Mouse (Mus musculus): ENCODE measurements at regions not wholly inside any gene's neighbourhood (a gene's known extent, or its start where the extent isn't known, plus 50 kb on each side); places are given as distances from the start of the nearest gene placed in this dataset.
"Not testable (repeated sequence)": the region's sequence is repeated elsewhere in the genome, so short reads cannot be mapped to it uniquely, and the experiment has no call there.

DNA sequence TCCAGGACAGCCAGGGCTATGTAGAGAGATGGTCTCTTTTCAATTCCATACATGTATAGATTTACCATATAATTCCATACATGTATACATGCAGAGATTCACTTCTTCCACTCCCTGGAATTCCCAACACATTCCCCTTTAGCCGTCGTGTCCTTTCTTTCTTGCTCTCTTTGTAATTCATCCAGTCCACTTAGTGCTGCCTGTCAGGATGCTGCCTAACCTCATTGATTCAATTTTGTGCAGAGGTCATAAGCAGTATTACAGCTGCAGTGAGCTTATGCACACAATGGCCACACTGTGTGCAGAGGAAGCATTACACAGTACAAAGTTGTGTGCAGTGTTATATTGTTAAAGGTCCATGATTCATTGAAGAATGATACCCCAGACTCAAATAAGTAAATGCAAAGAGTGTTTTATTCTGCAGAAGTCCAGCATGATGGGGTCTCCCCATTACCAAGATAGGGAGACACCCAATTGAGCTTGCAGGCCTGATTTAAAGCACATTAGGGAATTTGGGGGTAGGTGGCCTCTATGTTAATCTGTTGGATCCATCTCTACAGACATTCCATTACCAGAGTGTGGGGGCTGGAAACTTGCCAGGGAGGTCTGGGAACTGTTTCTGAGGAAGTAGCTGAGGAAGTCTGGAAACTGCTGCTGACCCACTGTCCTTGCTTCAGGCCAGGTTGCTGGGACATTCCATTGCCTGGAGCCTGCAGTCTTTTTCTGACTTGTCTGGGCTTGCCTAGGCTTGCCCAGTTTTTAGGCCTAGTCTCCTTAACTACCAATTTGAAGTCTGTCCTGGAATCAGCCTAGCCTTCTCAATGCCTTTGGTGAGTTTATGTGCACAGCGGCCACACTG, 72.8 kb downstream of the Fam161a start:
- DNase-seq: no peak

GRCm38 (mm10) chr11:23081616-23082015, 74.3 kb downstream of the Fam161a start:
- DNase-seq: no peak

DNA sequence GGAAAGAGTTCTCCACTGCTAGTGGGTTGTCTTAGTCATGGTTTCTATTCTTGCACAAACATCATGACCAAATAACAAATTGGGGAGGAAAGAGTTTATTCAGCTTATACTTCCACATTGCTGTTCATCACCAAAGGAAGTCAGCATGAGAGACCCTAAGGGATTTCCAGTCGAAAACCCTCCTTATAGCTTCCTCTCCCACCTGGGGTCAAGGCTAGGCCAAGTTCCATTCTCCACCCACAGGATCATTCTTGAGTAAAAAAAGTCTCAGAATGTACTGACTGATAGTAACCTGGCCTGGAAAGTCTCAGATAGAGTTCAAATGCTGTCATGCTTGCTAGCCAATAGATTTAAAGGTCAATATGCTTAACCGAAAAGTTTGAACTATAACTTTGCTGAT, 76.5 kb downstream of the Fam161a start:
- not testable (repeated sequence) for DNase-seq

DNA sequence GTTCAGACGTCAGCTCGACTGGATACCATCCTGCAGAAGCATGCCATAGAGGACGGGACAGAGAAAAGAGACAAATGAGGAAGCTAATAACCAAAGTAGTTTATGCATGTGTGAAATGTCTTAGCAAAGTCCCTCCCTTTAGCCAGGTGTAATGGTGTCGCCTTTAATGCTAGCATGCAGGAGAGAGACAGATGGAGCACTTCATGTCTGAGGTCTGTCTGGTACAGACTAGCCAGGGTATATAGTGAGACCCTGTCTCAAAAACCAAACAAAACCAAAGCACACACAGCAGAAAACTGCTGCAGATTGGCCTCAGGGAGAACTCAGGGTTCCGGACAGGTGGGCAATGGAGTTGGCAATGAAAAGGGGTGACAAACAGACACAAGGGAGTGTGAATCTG, 88.0 kb downstream of the Fam161a start:
- DNase-seq: no peak

DNA sequence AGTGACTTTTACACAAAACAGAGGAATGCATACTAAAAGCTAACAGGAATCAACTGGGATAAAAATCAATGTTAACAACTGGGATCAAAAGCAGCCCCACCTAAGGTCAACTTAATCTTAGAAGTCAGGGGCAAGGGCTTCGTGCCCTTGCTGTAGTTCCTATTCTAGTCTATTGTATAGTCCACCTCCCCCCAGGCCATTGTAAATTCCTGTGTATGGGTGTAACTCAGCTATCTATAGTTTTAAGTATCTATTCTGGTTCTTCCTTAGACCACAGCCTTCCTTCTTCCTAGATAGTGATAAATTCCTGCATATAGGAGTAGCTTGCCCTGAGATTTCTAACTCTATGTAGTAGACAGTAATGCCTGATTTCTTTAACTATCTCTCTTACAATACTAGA, 88.4 kb downstream of the Fam161a start:
- not testable (repeated sequence) for DNase-seq

GRCm38 (mm10) chr11:23096451-23097222, 89.3 kb downstream of the Fam161a start:
- DNase-seq: no peak

- no peak for DNase-seq
Observed at GRCm38 (mm10) chr11:23097223-23097490, 89.8 kb downstream of the Fam161a start.

DNA sequence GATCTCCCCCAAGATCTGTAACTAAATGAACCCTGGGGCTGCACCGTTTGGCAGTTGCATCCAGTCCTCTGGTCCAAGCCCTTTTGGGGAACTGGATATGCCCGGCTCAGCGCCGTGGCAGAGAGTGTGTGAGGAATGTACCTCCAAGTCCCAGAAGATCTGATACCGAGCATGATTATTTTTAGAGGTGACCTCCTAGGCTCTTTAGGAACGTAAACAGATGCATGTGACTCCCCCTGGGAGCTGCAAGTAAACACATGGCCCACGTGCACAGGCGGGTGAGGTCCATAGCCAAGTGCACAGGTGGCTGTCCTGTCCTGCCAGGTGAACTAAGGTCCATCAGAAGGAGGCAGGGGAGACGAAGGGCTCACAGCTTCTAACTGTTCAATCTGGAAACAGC, 107.3 kb downstream of the Fam161a start:
- peak; percentile 3 to 4 for DNase-seq

- no peak for DNase-seq
Observed at GRCm38 (mm10) chr11:23120533-23121210, 113.3 kb downstream of the Fam161a start.

DNA sequence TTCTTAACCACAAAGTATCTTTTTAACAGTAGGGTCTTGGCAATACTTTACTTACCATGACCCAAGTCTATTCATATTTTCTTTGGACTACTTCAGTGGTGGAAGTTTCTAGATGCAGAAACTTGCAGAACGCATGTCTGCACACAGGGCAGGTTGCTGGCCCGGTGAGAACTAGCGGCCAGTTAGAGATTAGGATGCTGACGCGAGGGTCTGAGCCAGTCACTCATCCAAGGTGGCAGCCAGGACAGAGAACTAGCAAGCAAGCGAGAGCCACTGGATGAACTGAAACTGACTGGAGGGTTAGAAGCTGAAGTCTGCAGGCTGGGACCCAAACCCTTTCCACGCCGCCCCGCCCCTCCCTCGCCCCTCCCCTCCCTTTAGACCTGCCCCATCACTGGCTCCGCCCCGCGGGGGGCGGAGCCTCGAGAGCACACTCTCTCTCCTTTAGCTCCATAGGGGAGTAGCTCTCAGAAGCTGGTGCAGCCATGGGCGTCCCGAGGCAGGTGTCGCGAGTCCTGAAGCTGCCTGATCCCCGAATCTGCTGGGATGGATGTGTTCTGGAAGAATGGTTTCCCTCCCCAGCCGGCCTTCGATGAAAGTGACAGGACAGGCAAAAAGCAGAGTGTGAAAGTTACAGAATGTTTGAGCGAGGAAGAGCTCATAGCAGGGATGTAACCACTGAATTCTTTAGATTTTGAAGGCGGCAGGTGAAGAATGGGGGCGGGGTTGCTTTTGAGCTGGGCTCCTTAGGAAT, 117.0 kb downstream of the Fam161a start:
- DNase-seq: peak; percentile 6 to 23

DNA sequence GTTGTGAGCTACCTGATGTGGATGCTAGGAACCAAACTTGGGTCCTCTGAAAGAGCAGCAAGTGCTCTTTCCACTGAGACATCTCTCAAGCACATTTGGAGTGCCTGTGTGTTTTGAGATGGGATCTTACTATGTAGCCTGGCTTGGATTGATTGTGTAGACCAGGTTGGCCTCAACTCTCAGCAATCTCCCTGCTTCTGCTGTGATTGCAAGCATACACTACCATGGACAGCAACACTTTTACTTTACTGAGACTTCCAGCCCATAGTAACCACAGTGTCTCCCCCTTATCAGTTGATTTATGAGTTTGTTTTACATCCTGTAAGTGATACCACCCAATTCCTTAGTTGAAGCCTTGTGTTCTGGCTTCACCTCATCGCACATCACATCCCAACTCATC, 123.8 kb downstream of the Fam161a start:
- no peak for DNase-seq

- DNase-seq: no peak
Observed at GRCm38 (mm10) chr11:23131632-23132031, 124.2 kb upstream of the Xpo1 start.

DNA sequence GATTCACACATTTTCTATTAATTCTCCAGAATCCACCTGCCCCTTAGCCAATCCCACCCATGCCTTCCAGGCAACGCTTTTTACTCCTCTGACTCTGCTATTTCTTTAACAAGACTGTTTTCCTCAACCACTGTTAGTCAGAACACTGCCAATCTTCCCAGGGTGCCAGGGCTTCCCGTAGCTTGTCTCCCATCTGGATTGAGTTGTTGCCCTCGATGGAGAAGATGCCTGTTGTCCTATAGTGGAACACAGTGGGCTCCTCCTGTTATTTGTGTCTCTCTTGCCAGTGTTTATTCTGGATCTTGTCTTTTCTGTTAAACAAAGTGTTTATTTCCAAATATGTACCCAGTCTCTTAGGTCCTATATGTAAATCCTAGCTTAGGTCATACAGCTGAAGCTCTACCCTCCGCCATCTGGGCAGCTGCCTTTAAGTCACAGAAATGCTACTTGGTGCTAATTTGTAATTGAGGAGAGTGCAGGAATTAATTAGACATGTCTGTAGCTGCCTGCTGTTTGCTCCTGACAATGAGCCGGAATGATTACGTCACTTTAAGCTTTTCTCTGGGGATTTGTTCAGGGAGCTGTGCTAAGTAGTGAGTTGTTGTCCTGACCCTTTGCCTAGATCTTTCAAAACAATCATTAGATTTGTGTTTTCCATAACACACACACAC, 115.3 kb upstream of the Xpo1 start:
- no peak for DNase-seq

- no peak for DNase-seq
Observed at GRCm38 (mm10) chr11:23141100-23141837, 114.6 kb upstream of the Xpo1 start.

DNA sequence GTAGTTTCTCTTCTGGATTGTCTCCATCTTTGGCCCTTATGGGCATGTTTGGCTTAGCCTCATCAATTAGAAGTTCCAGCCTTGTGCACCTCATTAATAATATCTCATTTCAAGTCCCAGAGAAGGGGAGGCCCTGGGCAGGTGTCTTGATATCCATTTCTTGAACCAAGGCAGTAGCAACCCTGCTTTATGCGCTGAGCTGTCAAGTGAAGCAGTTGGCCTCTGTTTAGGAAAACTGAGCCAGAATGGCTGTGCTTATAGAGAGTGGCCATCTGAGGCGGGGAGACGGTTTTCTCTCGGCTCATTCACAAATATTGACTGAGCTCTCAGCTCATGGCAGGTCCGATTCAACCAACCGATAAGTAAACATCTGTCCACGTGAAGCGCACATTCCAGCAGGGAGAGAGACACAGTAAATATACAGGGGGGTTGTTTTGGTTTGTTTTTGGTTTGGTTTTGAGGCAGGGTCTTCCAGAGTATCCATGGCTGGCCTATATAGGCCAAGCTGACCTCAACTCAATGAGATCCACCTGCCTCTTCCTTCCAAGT, 107.7 kb upstream of the Xpo1 start:
- DNase-seq: no peak

GRCm38 (mm10) chr11:23149556-23150244, 106.1 kb upstream of the Xpo1 start:
- peak; percentile 15 to 16 for DNase-seq

DNA sequence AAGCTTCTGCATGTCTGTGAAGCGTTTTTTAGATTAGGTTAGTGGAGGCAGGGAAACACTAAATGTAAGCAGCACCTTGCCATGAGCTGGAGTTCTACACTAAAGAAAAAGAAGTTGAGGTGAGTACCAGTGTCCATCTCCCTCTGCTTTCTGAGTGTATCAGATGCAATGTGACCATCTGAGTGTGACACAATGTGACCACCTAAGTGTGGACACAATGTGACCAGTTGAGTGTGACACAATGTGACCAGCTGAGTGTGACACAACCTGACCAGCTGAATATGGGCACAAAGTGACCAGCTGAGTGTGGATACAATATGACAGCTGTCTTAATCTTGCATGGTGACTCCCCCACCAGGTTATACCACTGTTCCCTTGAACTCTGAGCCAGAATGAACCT, 101.0 kb upstream of the Xpo1 start:
- DNase-seq: no peak

- no peak for DNase-seq
Observed at GRCm38 (mm10) chr11:23168546-23169218, 87.2 kb upstream of the Xpo1 start.

DNA sequence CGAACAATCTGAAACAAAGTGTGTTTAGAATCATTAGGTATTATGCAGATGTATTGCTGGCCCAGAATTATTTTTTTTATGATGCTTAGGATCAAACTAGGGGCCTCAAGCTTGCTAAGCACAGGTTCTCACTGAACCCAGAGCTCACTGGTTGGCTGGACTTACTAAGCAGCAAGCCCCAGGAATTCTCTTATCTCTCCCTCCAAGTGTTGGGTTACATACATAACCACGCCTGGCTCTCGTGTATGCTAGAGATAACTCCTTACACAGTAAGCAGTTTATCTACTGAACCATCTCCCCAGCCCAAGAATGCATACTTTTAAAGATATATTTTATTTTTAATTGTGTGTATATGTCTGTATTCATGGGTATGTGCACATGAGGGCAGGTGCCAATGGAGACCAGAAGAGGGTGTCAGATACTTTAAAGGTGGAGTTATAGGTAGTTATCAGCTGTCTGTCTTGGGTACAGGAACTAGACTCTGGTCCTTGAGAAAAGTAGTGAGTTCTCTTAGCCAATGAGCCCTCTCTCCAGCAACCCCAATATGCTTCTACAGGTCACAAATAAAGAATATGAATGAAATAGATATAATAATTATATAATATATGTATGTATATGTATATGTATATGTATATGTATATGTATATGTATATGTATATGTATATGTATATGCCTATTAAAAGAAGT, 86.0 kb upstream of the Xpo1 start:
- no peak for DNase-seq

DNA sequence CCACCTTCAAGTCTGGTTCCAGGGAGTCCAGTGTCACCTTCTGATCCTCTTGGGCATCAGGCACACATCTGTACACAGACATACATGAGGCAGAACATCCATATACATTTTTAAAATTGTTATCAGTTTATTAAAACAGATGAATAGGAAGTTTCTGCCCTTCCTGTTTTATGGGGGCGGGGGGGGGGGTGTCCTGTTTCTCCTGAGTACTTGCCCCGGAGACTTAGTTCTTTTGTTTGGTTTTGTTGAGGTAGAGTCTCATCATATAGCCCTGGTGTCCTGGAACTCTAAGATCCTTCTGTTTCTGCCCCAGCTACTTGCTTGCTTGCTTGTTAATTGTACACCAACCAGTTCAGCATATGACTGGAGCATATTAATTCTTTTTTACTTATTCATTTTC, 85.0 kb upstream of the Xpo1 start:
- no peak for DNase-seq

Measured in cerebellum, adult 18-20 months (tissue).